Mouse (Mus musculus): ENCODE results near the gene Supt16.

DNA sequence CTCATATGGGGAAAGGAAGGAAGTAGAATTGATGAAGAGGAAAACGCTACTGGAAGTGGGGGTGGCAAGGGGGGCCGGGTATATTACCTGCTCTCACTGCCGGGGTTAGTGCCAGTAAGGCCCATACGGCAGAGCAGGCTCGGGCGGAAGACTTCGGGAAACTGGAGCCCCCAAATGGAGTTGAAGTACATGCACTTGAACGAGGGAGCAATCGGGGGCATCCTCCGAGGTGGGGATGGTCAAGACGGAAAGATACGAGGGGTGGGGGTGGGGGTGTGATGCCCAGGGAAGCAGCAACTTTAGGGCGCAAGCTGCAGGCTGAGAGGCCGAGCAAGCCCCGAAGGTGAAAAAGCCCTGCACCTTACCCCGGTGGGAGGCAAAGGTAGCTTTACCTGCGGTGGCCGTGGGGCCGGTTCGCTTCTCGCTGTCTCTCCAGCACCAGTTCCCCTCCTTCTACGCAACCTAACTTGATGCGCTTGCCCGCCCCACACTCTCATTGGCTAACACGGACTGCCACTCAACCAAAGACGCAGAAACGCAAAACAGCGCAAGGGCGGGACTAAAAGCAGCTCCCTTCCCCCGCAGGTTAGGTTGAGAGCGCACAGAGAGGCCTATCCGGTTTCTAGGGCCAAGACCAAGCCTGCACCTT lies 46.9 kb upstream of the Supt16 start:
- no peak for TF ChIP-seq CTCF (IDR thresholded peaks at IDR 0.05; ENCODE audit: low read depth)
- no peak for TF ChIP-seq EP300 (IDR thresholded peaks at IDR 0.05; ENCODE audit: low read depth)

All from liver, postnatal 0 days (tissue).